Comparison of ENCODE assay signal across 27 mouse cellular contexts in the genomic region with DNA sequence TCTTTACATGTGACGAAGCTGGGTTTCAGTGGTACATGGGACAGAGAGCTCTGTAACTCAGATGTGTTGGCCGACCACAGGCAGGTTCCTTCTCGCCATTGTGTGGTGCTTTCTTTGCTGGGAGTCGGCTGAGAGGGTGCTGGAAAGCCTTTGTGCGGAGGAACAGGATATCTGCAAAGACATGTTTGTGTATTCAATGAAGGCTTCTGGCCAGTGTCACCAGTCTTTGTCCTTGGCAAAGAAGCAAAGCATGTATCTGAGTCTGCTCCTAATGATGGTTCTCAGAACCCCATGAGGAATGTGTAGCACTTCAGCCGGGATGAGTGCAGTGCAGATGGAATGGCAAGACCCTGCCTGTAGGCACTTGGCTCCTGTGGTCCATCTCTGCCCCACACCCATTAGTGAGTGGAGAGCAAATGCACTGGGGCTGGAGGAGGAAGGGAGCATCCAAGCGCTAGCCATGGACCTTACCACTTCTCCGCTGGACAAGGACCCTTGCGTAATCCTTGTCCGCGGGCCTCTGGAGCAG. TPM values are rescaled to one million over a fixed set of nuclear protein-coding genes. Genes with fewer than 3 reads are reported as not detected.
DNase-seq lines count a peak whose midpoint lies in the region; ATAC-seq and TF ChIP-seq lines count a peak whose summit lies in the region.
"Had no signal": no experiment of that assay in that cellular context is flagged by ENCODE, and none has a peak within 500 bp of the region (broad histone marks: within the 10 kb centered on the region; RNA-seq: fewer than 3 reads in every experiment).

No protein-coding gene starts in this region.

- no peak for ATAC-seq in intestine, embryonic 14.5 days (replicated peaks; ENCODE audit: low FRiP score, low TSS enrichment, low read depth)
- ATAC-seq in intestine, embryonic 16.5 days = no peak
- no peak for ATAC-seq in midbrain, embryonic 15.5 days (replicated peaks)
- ATAC-seq: forebrain, embryonic 15.5 days; hindbrain, embryonic 16.5 days had no signal

- no peaks in the 10 kb centered on the region for H3K9me3 ChIP-seq in heart, embryonic 10.5 days
- H3K9me3 ChIP-seq in intestine, embryonic 14.5 days (ENCODE audit: control insufficient read depth, low read length) = no peaks in the 10 kb centered on the region
- H3K9me3 ChIP-seq in intestine, embryonic 16.5 days (ENCODE audit: control insufficient read depth, low read length) = no peaks in the 10 kb centered on the region
- H3K9me3 ChIP-seq in E14TG2a.4 (ENCODE audit: low read length) = no peaks in the 10 kb centered on the region
- H3K9me3 ChIP-seq in midbrain, embryonic 15.5 days = no peaks in the 10 kb centered on the region
- H3K9me3 ChIP-seq: forebrain, embryonic 12.5 days; forebrain, embryonic 15.5 days; hindbrain, embryonic 10.5 days; hindbrain, embryonic 13.5 days had no signal

- DNase-seq in heart, embryonic 10.5 days (ENCODE audit: low spot score) = peak; percentile 75
- no peak for DNase-seq in heart, postnatal 10 days
- DNase-seq in intestine, embryonic 14.5 days (ENCODE audit: low spot score) = peak; percentile 53
- peak; percentile 6 for DNase-seq in lung, postnatal 36 days
- DNase-seq in lung, postnatal 10 days = no peak
- DNase-seq: adrenal gland, adult 2 months; adrenal gland, postnatal 14 days; B cell, adult 2 months; cerebellum, adult 11 months; cerebellum, adult 2 months; cerebellum, adult 9-11 months; cerebellum, postnatal 25 days; gastrocnemius, postnatal 10 days; gastrocnemius, postnatal 36 days; kidney, adult 18-20 months had no signal

- no peak overlapping the region for H3K9ac ChIP-seq in intestine, embryonic 14.5 days (ENCODE audit: low read length)
- H3K9ac ChIP-seq in intestine, embryonic 16.5 days (ENCODE audit: low read depth, low read length) = no peak overlapping the region
- H3K9ac ChIP-seq in midbrain, embryonic 15.5 days = no peak overlapping the region
- H3K9ac ChIP-seq: embryonic facial prominence, embryonic 13.5 days; forebrain, embryonic 12.5 days; forebrain, embryonic 15.5 days; hindbrain, embryonic 13.5 days had no signal

- no peak overlapping the region for H3K27ac ChIP-seq in heart, embryonic 10.5 days
- no peak overlapping the region for H3K27ac ChIP-seq in intestine, embryonic 14.5 days (ENCODE audit: low read depth)
- no peak overlapping the region for H3K27ac ChIP-seq in intestine, embryonic 16.5 days (ENCODE audit: low read length)
- H3K27ac ChIP-seq in midbrain, embryonic 15.5 days = no peak overlapping the region
- H3K27ac ChIP-seq: embryonic facial prominence, embryonic 13.5 days; forebrain, embryonic 12.5 days; forebrain, embryonic 15.5 days; hindbrain, embryonic 10.5 days; hindbrain, embryonic 13.5 days had no signal

- no peaks in the 10 kb centered on the region for H3K36me3 ChIP-seq in heart, embryonic 10.5 days
- no peaks in the 10 kb centered on the region for H3K36me3 ChIP-seq in intestine, embryonic 14.5 days (ENCODE audit: control insufficient read depth, insufficient read depth, low read length)
- no peaks in the 10 kb centered on the region for H3K36me3 ChIP-seq in intestine, embryonic 16.5 days (ENCODE audit: control insufficient read depth, insufficient read depth, low read length)
- H3K36me3 ChIP-seq in E14TG2a.4 (ENCODE audit: insufficient read depth, low read length) = peaks cover 10% of the 10 kb centered on the region; the same call in 1 of the 2 replicates
- H3K36me3 ChIP-seq in midbrain, embryonic 15.5 days (replicated peaks) = no peaks in the 10 kb centered on the region
- H3K36me3 ChIP-seq: embryonic facial prominence, embryonic 13.5 days; forebrain, embryonic 12.5 days; forebrain, embryonic 15.5 days; hindbrain, embryonic 10.5 days; hindbrain, embryonic 13.5 days had no signal

- no peak for TF ChIP-seq CTCF in E14TG2a.4 (conservative IDR thresholded peaks at IDR 0.05; ENCODE audit: low read length)

- H3K27me3 ChIP-seq in heart, embryonic 10.5 days (ENCODE audit: insufficient read depth, poor library complexity, severe bottlenecking) = no peaks in the 10 kb centered on the region
- no peaks in the 10 kb centered on the region for H3K27me3 ChIP-seq in intestine, embryonic 14.5 days (replicated peaks; ENCODE audit: control insufficient read depth, insufficient read depth, low read length)
- no peaks in the 10 kb centered on the region for H3K27me3 ChIP-seq in intestine, embryonic 16.5 days (replicated peaks; ENCODE audit: control insufficient read depth, insufficient read depth, low read length)
- H3K27me3 ChIP-seq in E14TG2a.4 (ENCODE audit: insufficient read depth, low read length) = no peaks in the 10 kb centered on the region
- no peaks in the 10 kb centered on the region for H3K27me3 ChIP-seq in midbrain, embryonic 15.5 days (replicated peaks)
- H3K27me3 ChIP-seq: CH12.LX; embryonic facial prominence, embryonic 13.5 days; forebrain, embryonic 12.5 days; forebrain, embryonic 15.5 days; hindbrain, embryonic 13.5 days had no signal

- no peak overlapping the region for H3K4me3 ChIP-seq in heart, embryonic 10.5 days
- no peak overlapping the region for H3K4me3 ChIP-seq in intestine, embryonic 14.5 days (ENCODE audit: low read depth, low read length)
- no peak overlapping the region for H3K4me3 ChIP-seq in intestine, embryonic 16.5 days (ENCODE audit: low read length)
- H3K4me3 ChIP-seq in E14TG2a.4 (replicated peaks; ENCODE audit: low read length) = peak overlapping the region; percentile 11; the same call in 1 of the 2 replicates
- no peak overlapping the region for H3K4me3 ChIP-seq in midbrain, embryonic 15.5 days
- H3K4me3 ChIP-seq: embryonic facial prominence, embryonic 13.5 days; erythroblast, embryonic 14.5 days; forebrain, embryonic 12.5 days; forebrain, embryonic 15.5 days; hindbrain, embryonic 10.5 days; hindbrain, embryonic 13.5 days had no signal

- intact Hi-C loops in heart, postnatal 10 days (cut with DNase I) = no loop called here

- 72% methylated on average over 11 of the region's 11 CpGs for WGBS in heart, embryonic 10.5 days
- 75% methylated on average over 11 of the region's 11 CpGs for WGBS in intestine, embryonic 14.5 days
- 83% methylated on average over 11 of the region's 11 CpGs for WGBS in intestine, embryonic 16.5 days
- 91% methylated on average over 11 of the region's 11 CpGs for WGBS in midbrain, embryonic 15.5 days

- peaks cover 28% of the 10 kb centered on the region for H3K4me1 ChIP-seq in heart, embryonic 10.5 days
- no peaks in the 10 kb centered on the region; the same call in 1 of the 2 replicates for H3K4me1 ChIP-seq in intestine, embryonic 14.5 days (replicated peaks; ENCODE audit: control insufficient read depth, insufficient read depth, low read length)
- no peaks in the 10 kb centered on the region for H3K4me1 ChIP-seq in intestine, embryonic 16.5 days (ENCODE audit: control insufficient read depth, insufficient read depth, low read length)
- peaks cover 55% of the 10 kb centered on the region for H3K4me1 ChIP-seq in E14TG2a.4 (replicated peaks; ENCODE audit: low read depth, low read length)
- H3K4me1 ChIP-seq in midbrain, embryonic 15.5 days = no peaks in the 10 kb centered on the region
- H3K4me1 ChIP-seq: forebrain, embryonic 12.5 days; forebrain, embryonic 15.5 days had no signal

- no peak overlapping the region for H3K4me2 ChIP-seq in intestine, embryonic 14.5 days (ENCODE audit: low read length)
- no peak overlapping the region for H3K4me2 ChIP-seq in intestine, embryonic 16.5 days (ENCODE audit: low read depth, low read length)
- H3K4me2 ChIP-seq in midbrain, embryonic 15.5 days = no peak overlapping the region
- H3K4me2 ChIP-seq: embryonic facial prominence, embryonic 13.5 days; forebrain, embryonic 12.5 days; forebrain, embryonic 15.5 days; hindbrain, embryonic 13.5 days had no signal

RNA-seq across cellular contexts. Expression of gene Mgmt, which starts 14.3 kb away (rescaled TPM):
- 5.7 and 6.1 TPM in 2 replicates for polyA plus RNA-seq in heart, embryonic 10.5 days (2016; fragmentation: Nextera tagmentation; extraction: Ambion mirVana)
- total RNA-seq in heart, postnatal 10 days (2021) = 1 to 10 TPM; 5.2 to 5.4 TPM
- 7.2 and 8.7 TPM in 2 replicates for polyA plus RNA-seq in intestine, embryonic 14.5 days (2014; fragmentation: Nextera tagmentation; extraction: Ambion mirVana)
- 5.4 and 5.9 TPM in 2 replicates for polyA plus RNA-seq in intestine, embryonic 16.5 days (2015; fragmentation: Nextera tagmentation; extraction: Ambion mirVana)
- polyA plus RNA-seq in midbrain, embryonic 15.5 days (2015; fragmentation: Nextera tagmentation; extraction: Ambion mirVana) = 1.2 and 1.5 TPM in 2 replicates
- total RNA-seq: MEL had no signal

Comparison
In these comparisons a context has a peak if more than half of its experiments do, and no peak if none do; other contexts are left out.
1. DNase-seq: peak in heart, embryonic 10.5 days (single experiment), intestine, embryonic 14.5 days (single experiment) and lung, postnatal 36 days (single experiment); none in heart, postnatal 10 days (0 of 2) and lung, postnatal 10 days (single experiment).